Mouse (Mus musculus): ENCODE results near the gene Cd200r2. TPM values are rescaled to one million over a fixed set of nuclear protein-coding genes. Genes with fewer than 3 reads are reported as not detected.

Cd200r2 gene
- polyA plus RNA-seq, 1 experiment from 2014 or later, result not detected

Other genes with a start within 250 kb of the Cd200r2 start
- gene Nepro, start 142.8 kb upstream of the Cd200r2 start, polyA plus RNA-seq (2014; fragmentation: Nextera tagmentation; extraction: Ambion mirVana), result 11.9 and 12.0 TPM in 2 replicates
- 26.4 and 28.7 TPM in 2 replicates for gene Gtpbp8, start 120.7 kb upstream of the Cd200r2 start, polyA plus RNA-seq (2014; fragmentation: Nextera tagmentation; extraction: Ambion mirVana)
- gene Cd200r1, start 101.4 kb upstream of the Cd200r2 start, polyA plus RNA-seq (2014; fragmentation: Nextera tagmentation; extraction: Ambion mirVana), result 0.32 and 0.34 TPM in 2 replicates
- gene Cd200r4, start 55.4 kb upstream of the Cd200r2 start, polyA plus RNA-seq (2014; fragmentation: Nextera tagmentation; extraction: Ambion mirVana), result not detected in 2 replicates
- gene Cd200r3, start 76.6 kb downstream of the Cd200r2 start, polyA plus RNA-seq (2014; fragmentation: Nextera tagmentation; extraction: Ambion mirVana), result not detected in 2 replicates
- gene Ccdc80, start 226.3 kb downstream of the Cd200r2 start, polyA plus RNA-seq (2014; fragmentation: Nextera tagmentation; extraction: Ambion mirVana), result 33.7 and 36.5 TPM in 2 replicates

All from limb, embryonic 11.5 days (tissue).